9 mouse cellular contexts compared by ENCODE assay signal in genomic region chr2:173419972-173420391, GRCm38 (mm10).
DNase-seq lines count a peak whose midpoint lies in the region; ATAC-seq lines count a peak whose summit lies in the region.
"Had no signal": no experiment of that assay in that cellular context is flagged by ENCODE, and none has a peak within 500 bp of the region (broad histone marks: within the 10 kb centered on the region; RNA-seq: fewer than 3 reads in every experiment).

No protein-coding gene starts in this region.

- peak; percentile 12 for DNase-seq in cerebellum, adult 9-10 months
- no peak for DNase-seq in lung, postnatal 4 days
- peak; percentile 52 to 54 for DNase-seq in layer of hippocampus, adult 8-10 months (ENCODE audit: low spot score in 2 of 2)
- DNase-seq in right cerebral cortex, postnatal 36 days (ENCODE audit: low spot score in 2 of 2): peak; percentile 13 to 30
- DNase-seq in adrenal gland, postnatal 25 days: no peak
- DNase-seq in heart, adult 18-20 months: no peak

- H3K9ac ChIP-seq in lung, embryonic 15.5 days: no peak overlapping the region

- no peaks in the 10 kb centered on the region for H3K27me3 ChIP-seq in lung, embryonic 15.5 days

- WGBS in lung, embryonic 15.5 days: 61% methylated on average over 10 of the region's 10 CpGs

- no peak for ATAC-seq in cerebellum, adult (ENCODE audit: insufficient number of reproducible peaks, low FRiP score, low TSS enrichment)
- peak; percentile 49 for ATAC-seq in lung, embryonic 15.5 days (ENCODE audit: borderline replicate concordance, extremely low read depth, low FRiP score, low TSS enrichment)

- H3K27ac ChIP-seq in lung, embryonic 15.5 days: no peak overlapping the region
- H3K27ac ChIP-seq: kidney, postnatal 0 days had no signal

- no peak overlapping the region for H3K4me2 ChIP-seq in lung, embryonic 15.5 days

- H3K9me3 ChIP-seq in lung, embryonic 15.5 days: no peaks in the 10 kb centered on the region

- H3K4me1 ChIP-seq in lung, embryonic 15.5 days: 0 out of 2 replicates have a peak, but pooled peaks cover 7% of the 10 kb centered on the region

- H3K4me3 ChIP-seq in lung, embryonic 15.5 days: no peak overlapping the region

- H3K36me3 ChIP-seq in lung, embryonic 15.5 days: no peaks in the 10 kb centered on the region

Comparison
In these comparisons a context has a peak if more than half of its experiments do, and no peak if none do; other contexts are left out.
1. DNase-seq: peak in cerebellum, adult 9-10 months (single experiment), layer of hippocampus, adult 8-10 months (2 of 2) and right cerebral cortex, postnatal 36 days (2 of 2); none in lung, postnatal 4 days (0 of 2), adrenal gland, postnatal 25 days (single experiment) and heart, adult 18-20 months (0 of 2).